Mouse (Mus musculus) erythroid progenitor cell, adult 5-6 weeks (primary cell): ENCODE measurements around the gene Ttc30a1. TPM values are rescaled to one million over a fixed set of nuclear protein-coding genes. Genes with fewer than 3 reads are reported as not detected.

Source experiments
- ATAC-seq: replicated peaks from 2 replicates; pipeline ENCODE4 v1.8.0; 2016; ENCODE audit warnings: moderate number of reproducible peaks, mild to moderate bottlenecking, moderate TSS enrichment, inconsistent platforms; ENCODE audit not compliant: poor library complexity, low FRiP score, severe bottlenecking
- total RNA-seq, 2 experiments: library from RNA; stranded (forward) in 1 of 2; stranded (reverse) in 1 of 2; fragments of 150-400 nt in 1 of 2; fragments of 186-747, 209-891 nt in 1 of 2; gene quantifications; 2 replicates each; pipeline versions ENCODE4 v1.2.3 to v1.2.4; 2015 to 2017; ENCODE audit warnings: low replicate concordance in 2 of 2

Ttc30a1 gene
- total RNA-seq (2015; ENCODE audit: low replicate concordance) = 0.84 and 2.2 TPM in 2 replicates
- 0.45 and 0.51 TPM in 2 replicates for total RNA-seq (2017; ENCODE audit: low replicate concordance)

- peak; percentile 73 for ATAC-seq
These were observed at the start of gene Ttc30a1 for GRCm38 (mm10) chr2:75981440-75982081. TSS of gene Ttc30a1 (minus strand) at chr2:75981967.

- no peak for ATAC-seq
These were observed 48.3 kb upstream of the Ttc30a1 start for GRCm38 (mm10) chr2:76030080-76030479.

GRCm38 (mm10) chr2:76029081-76029901 lies 47.5 kb upstream of the Ttc30a1 start:
- no peak for ATAC-seq

- ATAC-seq = no peak
These were observed 35.1 kb upstream of the Ttc30a1 start for GRCm38 (mm10) chr2:76016890-76017289.

- no peak for ATAC-seq
These were observed 34.4 kb upstream of the Ttc30a1 start for GRCm38 (mm10) chr2:76016136-76016535.

GRCm38 (mm10) chr2:76015460-76015859 lies 33.7 kb upstream of the Ttc30a1 start:
- no peak for ATAC-seq

GRCm38 (mm10) chr2:76014659-76015058 lies 32.9 kb upstream of the Ttc30a1 start:
- no peak for ATAC-seq

- ATAC-seq = no peak
These were observed 24.4 kb upstream of the Ttc30a1 start for GRCm38 (mm10) chr2:76006194-76006593.

GRCm38 (mm10) chr2:76002899-76003298 lies 21.1 kb upstream of the Ttc30a1 start:
- no peak for ATAC-seq

- peak; percentile 57; the same call in 1 of the 2 replicates for ATAC-seq
These were observed 19.6 kb upstream of the Ttc30a1 start for GRCm38 (mm10) chr2:76001392-76001791.

GRCm38 (mm10) chr2:75999636-76000035 lies 17.9 kb upstream of the Ttc30a1 start:
- ATAC-seq = no peak

GRCm38 (mm10) chr2:75998692-75999091 lies 16.9 kb upstream of the Ttc30a1 start:
- no peak for ATAC-seq

GRCm38 (mm10) chr2:75997726-75998125 lies 16.0 kb upstream of the Ttc30a1 start:
- ATAC-seq = no peak

GRCm38 (mm10) chr2:75994841-75995240 lies 13.1 kb upstream of the Ttc30a1 start:
- no peak for ATAC-seq

- ATAC-seq = no peak
These were observed 9.9 kb upstream of the Ttc30a1 start for GRCm38 (mm10) chr2:75991581-75992205.

GRCm38 (mm10) chr2:75990885-75991539 lies 9.2 kb upstream of the Ttc30a1 start:
- ATAC-seq = no peak

- no peak for ATAC-seq
These were observed 7.9 kb upstream of the Ttc30a1 start for GRCm38 (mm10) chr2:75989694-75990093.

- no peak for ATAC-seq
These were observed 7.1 kb upstream of the Ttc30a1 start for GRCm38 (mm10) chr2:75988779-75989363.

GRCm38 (mm10) chr2:75988378-75988777 lies 6.6 kb upstream of the Ttc30a1 start:
- no peak for ATAC-seq

- no peak for ATAC-seq
These were observed 6.0 kb upstream of the Ttc30a1 start for GRCm38 (mm10) chr2:75987739-75988138.
